Mouse (Mus musculus) left cerebral cortex, postnatal 36 days (tissue): ENCODE data around the gene Mars. TPM values are rescaled to one million over a fixed set of nuclear protein-coding genes. Genes with fewer than 3 reads are reported as not detected.

Experiments used
- DNase-seq, 2 experiments: peaks; one replicate each; pipeline ENCODE4 v3.0.0; 2021 to 2022; ENCODE audit warnings: low spot score in 2 of 2, mixed read lengths in 1 of 2
- intact Hi-C: fragments of 180-260 bp; cut with DNase I; formaldehyde crosslinking; loops from one replicate; pipeline ENCODE4 v1.15.1; 2025
- total RNA-seq, 2 experiments: library from RNA; stranded (reverse); gene quantifications; 2 replicates each; pipeline ENCODE4 v1.2.3; 2021

Mars gene
- total RNA-seq, 2 experiments from 2014 or later, result 54.9 to 60.1 TPM

DNA sequence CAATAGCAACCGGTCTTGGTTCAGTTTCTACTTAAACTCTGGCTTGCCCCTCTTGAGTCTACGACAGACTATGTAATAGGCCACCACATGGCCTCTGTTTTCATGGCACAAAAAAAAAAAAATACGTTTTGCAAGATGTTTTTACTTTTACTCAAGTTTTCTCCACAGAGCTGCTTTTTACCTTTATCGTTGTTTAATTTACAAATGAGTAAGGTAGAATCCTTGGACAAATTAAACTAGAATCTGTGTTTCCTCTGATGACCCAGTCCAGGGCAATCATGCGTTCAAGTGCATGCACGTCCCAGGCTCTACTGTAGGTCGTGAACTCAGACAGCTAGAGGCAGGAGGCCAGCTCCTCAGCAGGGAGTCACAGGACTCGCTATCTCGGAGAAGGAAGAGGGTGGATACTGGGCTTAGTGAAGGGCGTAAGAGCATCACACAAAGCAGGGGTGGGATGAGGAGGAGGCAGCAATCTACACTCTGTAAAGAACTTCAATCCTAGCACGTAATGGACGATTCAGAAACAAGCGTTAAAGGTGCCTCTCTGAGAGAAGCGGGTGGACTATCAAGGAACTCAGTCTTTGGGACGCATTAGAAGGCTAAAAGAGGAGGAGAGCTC is 21.9 kb downstream of the Mars start:
- intact Hi-C loops, result loop anchor here (1.0 to 2.0 kb wide), 2 partner anchors 22 to 23 kb away; partner anchors contain the start of genes Dctn2 and Mars
- DNase-seq, result peak; percentile 48 to 49

DNA sequence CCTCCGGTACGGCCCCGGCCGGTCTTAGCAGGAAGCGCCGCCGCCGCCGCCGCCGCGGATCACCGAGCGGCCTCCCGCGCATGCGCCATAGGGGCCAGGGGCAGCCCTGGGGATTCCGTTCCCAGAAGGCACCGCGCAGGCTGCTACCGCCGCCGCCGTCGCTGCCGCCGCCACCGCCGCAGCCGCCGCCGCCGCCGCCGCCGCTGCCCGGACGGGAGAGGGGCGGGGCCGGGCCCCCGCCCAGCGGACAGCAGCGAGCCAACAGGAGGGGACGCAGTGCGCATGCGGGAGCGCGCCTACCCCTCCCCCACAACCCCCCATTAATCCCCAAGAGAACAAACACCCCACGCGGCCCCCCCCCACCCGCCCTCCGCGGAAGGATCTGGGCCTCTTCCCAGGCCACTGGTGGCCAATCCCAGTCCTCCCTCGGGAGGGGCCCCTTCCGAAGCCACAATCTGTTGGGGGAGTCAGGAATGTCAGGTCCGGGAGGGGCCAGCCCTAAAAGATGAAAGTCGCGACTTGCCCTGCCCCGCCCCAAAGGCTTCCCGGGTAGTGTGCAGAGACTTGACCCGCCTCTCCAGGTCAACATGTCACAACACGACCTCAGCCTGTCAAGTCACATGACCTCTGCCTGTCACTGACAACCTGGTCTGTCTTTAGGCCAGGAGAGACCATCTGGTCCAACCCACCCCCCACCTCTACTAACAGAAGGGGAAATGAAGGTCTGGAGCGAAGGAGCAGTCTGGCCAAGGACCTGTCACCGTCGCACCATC is 22.6 kb downstream of the Mars start, which contains the start of gene Mbd6:
Mbd6 (minus strand) TSS at position 219 of the 773 bp plus-strand sequence.
- intact Hi-C loops, result loop anchor here (2.0 kb wide), 1 partner anchor 22 kb away; the partner anchor contains the start of gene Dctn2
- DNase-seq, result peak; percentile 88 to 90

DNA sequence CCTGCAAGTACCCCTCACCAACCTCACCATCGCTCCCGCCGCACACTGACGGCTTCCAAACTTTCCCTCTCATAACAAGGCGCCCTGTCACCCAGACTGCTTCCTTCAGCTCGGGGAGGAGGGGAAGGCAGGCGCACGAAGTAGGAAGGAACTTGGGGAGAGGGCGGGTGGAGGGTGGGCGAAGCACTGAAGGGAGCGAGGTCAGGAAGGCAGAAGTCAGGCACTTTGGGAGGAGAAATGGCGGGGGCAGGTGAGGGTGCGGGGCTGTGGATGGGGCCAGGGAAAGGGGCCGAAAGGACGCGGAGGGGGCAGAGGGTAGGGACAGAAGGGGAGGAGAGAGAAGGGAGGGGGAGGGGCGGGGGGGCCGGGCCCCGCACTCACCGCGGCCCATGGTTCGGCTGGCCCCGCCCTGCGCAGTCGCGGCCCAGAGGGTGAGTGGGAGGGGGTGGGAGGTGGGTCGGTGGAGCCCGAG is 23.2 kb downstream of the Mars start:
- DNase-seq, result no peak

DNA sequence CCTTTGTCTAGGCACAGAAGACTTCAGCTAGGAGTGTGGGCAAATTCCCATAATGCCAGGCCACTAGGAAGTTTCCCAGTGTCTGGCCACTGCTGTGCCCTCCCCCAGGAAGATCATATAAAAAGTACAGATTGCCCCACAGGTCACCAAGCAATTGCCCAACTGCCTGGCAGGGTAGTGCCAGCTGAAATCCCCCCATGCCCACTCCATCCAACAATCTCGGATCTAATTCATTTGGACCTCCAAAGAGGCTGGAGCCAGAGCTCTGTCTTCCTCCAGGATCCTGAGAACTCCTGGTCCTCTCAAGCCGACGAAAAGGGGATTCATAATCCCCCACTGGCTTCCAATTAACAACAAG is 23.7 kb downstream of the Mars start:
- intact Hi-C loops, result loop anchor here (2.0 kb wide), 1 partner anchor 21 kb away; the partner anchor contains the start of gene Dctn2
- no peak for DNase-seq

More for the DNA sequence above, 23.2 kb downstream of the Mars start:
- intact Hi-C loops, result loop anchor here (2.0 kb wide), 1 partner anchor 22 kb away; the partner anchor contains the start of gene Dctn2

DNA sequence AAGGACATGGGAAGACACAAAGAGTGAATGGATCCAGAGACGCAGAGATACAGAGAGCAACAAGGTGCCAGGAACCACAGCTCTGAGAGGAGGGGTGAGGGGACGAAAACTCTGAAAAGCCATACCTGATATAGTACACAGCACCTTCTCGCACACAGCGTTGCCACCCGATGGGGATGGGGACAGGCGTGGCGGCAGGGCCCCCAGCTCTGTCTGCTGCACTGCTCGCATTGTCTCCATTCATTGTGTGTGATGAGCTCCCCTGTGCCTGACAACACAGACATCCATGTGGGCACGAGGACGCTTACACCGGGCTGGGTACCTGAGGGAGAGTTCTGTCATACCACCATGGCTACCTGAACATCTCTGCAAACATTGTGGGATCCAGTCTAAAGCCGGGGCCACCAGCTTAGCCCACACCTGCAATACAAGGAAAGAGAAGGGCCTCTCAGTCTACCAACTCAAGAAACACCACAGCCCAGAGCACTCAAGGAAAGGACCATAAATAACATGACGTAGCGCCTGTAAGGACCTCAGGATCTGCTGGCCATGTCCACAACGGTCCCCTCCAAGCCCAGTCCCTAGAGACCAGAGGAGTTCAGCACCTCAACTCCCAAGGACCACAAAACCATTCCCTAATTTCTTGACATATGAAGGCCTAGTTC is 24.2 kb downstream of the Mars start:
- intact Hi-C loops, result no loop called here
- no peak for DNase-seq

DNA sequence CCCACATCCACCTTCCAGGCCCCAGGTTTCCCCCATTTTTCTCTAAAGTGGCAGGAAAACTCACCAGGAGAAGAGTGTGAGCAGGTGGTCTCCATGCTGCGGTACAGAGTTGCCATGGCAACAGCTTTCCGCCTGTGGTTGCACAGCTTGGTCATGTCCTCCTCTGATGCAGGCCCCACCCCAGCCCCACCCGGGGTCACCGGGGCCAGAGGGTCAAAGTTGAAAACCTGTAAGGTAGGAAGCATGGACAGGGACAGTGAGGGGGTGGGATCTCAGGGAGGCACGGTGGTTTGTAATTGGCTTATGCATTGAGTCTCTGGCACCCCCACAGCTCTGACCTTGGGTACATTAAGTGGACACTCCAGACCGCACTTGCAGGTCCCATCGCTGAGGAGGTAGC is 24.9 kb downstream of the Mars start:
- no peak for DNase-seq
- intact Hi-C loops, result no loop called here

DNA sequence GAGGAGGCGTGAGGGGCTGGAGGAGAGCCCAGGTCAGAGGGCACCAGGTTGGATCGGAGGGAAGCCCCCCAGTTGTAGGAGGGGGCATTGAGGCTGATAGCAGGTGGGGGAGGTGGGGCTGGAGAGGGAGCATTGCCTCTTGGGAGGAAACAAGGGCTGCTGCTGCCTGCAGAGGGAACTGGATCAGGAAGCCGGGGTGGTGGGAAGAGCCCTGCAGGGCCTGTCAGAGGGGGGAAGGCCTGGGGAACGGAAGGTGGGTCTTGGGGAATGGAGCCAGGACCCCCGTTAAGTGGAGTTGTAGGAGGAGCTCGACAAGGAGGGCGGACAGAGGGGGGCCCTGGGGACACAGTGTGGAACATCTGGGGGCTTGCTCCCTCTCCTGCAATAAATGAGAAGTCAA is 25.4 kb downstream of the Mars start:
- intact Hi-C loops, result no loop called here
- DNase-seq, result no peak

DNA sequence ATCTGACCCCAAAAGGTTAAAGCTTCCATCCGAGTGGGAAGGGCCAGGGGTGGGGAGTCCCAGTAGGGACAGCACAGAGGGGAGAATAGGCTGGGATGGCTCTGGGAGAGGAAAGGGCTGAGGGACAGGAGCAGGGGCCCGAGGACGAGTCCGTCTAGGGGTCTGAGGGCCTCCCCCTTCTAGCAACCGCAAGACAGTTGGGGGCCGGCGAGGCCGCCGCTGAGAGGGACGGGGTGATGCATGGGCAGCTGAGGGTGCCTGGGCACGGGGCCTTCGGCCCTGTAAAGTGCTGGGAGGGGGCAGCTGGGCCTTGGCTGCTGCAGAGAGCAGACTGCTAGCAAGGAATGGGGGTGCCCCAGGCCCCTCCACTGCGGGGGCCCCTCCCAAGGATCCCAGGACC is 25.9 kb downstream of the Mars start:
- intact Hi-C loops, result no loop called here
- DNase-seq, result no peak

DNA sequence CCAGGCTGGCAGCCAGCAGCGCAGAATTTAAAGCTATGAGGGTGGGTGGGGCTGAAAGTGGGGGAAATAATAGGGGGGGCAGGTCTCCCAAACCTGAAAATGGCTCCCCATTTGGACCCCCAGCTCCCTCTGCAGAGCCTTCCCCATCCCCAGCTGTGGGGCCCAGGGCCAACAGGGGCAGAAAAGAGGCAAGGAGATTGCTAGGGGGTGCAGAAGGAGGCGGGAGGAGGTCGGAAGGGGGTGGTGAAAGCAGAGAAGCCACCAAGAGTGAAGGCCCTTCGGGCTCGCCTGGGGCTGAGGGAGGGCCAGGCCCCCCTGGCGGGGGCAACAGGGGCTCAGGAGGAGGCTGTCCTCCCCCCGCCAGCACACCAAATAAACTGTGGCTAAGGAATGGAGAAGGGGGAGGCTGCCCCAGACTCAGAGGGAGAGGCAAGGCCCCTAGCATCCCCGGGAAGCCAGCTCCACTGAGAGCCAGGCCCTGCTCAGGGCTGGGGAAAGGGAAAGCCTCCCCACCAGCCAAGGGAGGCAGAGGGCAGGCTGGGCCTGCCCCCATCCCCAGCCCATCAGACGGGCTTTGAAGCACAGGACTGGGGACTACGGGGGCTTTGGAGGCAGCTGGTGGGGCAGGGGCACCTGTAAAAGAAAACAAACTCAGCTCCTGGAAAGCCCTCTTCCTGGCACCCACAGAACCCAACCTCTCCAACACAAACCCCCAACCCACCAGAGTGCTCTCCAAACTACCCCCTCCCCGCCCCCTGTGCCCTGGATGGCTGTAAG is 26.7 kb downstream of the Mars start:
- no peak for DNase-seq
- intact Hi-C loops, result no loop called here

DNA sequence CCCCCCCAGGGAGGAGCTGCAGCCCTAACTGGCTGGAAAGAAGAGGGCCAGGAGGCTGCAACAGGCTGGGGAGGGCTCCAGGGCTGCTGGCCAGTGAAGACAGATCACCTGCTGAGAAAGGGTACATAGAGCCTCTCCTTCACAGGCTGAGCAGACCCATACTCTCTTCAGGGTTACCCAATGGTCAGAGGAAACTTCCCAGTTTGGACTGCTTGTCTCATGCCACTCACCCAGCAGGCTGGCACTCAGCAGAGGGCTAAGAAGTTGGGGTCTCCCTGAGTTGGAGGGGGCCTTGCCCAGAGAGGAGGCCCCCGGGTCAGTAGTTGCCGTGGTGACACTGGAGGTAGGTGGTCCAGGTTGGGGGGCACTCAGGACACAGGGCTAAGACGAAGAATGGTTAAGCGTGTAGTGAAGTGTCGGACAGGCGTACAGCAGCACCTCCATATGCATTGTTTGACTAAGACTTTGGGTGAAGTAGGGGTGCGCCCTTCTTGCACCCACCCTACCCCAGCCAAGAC is 27.4 kb downstream of the Mars start:
- intact Hi-C loops, result no loop called here
- no peak for DNase-seq

DNA sequence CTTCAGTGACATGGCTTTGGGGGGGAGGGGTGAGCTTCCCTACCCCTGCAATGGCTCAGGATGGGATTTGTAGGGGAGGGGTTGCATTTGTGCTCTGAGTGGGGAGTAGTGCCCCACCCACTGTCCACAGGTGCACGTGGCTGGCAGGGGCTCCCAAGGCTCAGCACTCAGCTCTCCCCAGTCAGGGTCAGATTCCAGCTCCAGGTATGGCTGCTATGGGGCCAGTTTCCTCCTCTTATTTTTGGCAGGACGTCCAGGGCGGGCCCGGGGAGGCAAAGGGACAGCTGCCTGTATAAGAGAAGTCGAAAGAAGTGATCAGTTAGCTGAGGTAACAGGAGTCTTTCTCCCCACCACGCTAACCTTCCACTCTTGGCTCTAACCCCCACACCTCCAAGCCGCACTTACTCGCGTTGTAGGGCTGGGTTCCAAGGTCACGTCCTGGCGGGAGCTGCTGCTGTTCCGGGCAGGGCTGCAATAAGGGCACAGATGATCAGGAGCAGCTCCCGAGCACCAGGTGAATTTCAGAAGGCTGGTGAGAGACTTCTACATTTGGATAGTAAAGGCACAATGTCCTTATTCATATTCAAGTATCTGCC is 28.9 kb downstream of the Mars start:
- intact Hi-C loops, result no loop called here
- DNase-seq, result no peak

DNA sequence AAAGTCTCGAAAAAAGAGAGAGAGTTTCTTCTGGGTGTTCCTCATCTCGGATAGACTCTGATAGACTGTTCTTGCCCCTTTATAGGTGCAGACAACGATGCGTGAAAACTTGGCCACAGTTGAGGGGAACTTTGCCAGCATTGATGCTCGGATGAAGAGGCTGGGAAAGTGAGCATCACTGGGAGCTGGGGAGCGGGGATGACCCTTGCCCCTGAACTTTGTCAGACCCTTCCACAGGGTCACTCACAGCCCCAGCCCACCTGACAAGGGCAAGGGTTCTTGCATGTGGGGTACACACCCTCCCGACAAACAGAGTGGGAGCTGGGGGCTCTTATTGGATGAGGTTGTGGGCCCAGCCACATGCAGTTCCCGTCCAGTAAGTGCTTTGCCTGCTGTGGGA is 30.3 kb downstream of the Mars start:
- no peak for DNase-seq
- intact Hi-C loops, result no loop called here

DNA sequence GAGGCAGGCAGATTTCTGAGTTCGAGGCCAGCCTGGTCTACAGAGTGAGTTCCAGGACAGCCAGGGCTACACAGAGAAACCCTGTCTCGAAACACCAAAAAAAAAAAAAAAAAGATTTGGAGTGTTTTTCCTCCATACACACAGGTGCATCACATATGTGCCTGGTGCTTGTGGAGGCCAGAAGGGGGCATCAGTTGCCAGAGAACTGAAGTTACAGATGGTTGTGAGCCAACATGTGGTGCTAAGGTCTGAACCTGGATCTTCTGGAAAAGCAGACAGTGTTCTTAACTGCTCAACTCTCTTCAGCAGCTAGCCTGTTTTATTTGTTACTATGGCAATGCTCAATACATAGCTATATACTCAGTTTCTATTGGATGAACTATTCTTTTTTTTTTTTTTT is 31.9 kb downstream of the Mars start:
- intact Hi-C loops, result no loop called here
- no peak for DNase-seq

DNA sequence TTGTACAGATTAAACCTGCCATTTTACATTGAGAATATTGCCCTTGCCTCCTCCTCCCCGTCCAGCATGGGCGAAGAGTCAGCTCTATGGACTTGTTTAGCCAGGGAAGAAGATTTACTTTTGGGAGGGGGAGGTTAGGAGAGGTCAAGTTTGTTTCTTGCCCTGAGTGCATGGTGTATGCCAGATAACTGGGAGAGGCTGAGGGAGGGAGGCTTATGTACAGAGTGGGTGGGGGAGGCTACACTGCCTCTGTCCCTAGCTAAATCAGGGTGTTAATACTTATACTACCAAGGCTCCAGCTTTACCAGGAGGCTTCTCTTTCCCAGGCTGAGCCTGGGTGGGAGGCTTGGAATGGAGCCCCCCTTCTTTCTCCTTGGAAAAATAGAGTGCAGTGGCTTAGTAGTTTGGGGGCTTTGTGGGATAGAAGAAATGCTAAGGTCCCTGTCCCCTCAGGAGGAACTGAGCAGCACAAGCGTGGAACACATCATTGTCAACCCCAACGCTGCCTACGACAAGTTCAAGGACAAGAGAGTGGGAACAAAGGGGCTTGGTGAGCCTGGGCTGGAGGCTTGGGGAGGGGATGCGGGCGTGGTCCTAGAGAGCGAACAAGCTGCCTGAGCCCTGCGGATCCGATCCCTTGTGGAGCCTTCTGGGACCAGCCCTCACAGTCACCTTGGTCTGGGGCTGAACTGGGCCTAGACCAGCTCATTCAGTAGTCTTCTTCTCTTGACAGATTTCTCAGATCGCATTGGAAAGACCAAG is 37.1 kb downstream of the Mars start:
- no peak for DNase-seq
- intact Hi-C loops, result no loop called here

DNA sequence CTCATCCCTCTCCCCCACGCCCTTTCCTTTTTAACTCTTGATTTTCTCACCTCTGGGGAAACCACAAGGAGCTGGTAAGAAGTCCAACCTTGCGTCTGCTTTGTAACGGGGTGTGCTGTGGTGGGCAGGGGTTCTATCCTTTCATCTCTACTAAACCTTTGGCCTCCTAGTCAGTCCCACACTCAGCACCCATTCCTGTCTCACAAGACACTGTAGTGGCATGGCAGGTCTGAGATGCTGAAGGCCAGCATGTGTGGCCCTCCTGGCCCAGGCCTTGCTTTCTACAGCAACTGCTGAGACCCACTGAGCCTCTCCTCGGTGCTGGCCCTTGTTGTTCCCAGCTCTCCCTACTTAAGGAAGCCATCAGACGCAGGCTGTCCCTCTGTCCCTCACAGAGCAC is 39.2 kb downstream of the Mars start:
- DNase-seq, result no peak
- intact Hi-C loops, result no loop called here

DNA sequence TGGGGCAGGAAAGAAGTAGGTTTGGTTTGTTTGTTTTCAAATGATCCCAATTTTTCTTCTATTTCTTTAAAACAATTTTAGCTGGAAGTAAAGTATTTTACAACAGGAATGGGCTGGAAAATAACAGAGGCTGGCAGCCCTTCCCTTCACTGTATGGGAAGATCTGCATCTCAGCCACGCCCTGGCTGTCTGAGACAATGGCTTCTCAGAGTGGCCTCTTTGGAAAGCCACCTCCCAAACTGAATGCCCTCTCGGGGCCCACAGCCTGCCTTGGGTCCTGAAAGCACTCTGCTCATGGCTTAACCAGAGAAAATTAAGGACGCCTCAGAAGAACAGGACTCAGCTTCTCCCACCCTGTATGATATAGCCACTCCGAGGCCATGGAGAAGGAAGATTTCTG is 41.7 kb downstream of the Mars start:
- intact Hi-C loops, result no loop called here
- no peak for DNase-seq

DNA sequence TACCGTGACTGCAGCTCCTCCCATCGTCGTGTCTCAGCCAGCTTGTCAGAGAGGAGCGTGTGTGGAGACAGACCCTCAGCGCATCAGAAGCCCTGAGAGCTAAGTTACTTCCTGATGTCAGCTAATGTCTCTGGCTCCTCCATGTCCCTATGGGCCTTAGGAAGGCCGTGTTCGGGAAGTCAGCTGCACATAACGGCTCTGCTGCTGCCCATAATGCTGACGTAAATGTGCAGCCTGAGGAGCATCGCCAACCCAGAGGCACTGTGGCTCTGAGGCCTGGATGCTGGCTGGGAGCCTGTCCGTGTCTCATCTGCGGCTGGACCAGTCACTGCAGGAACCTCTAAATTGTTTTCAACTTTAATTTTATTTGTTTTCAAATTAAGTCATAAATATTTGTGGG is 42.5 kb downstream of the Mars start:
- intact Hi-C loops, result no loop called here
- no peak for DNase-seq

DNA sequence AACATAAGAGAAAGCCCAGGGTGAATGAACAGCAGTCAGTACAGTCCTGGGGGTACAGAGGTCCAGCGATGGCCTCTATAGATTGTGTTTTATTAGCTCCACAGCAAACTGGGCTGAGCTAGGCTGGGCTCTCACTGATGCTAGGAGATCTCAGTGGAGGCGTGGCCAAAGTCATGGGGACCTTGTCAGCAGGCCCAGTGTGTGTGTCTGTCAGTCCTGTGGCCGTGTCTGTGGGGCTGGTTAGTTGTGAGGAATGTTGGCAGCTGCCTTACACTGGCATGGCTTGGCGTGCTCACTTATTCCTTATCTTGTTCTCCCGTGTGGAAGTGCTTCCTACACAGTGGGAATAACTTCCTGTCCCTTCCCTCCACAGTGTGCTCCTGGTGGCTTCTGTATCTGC is 43.2 kb downstream of the Mars start:
- no peak for DNase-seq
- intact Hi-C loops, result no loop called here
